Mouse (Mus musculus): ENCODE data around the gene Ptpn3. TPM values are rescaled to one million over a fixed set of nuclear protein-coding genes. Genes with fewer than 3 reads are reported as not detected.
"Not testable (repeated sequence)": the region's sequence is repeated elsewhere in the genome, so short reads cannot be mapped to it uniquely, and the experiment has no call there.

The Ptpn3 gene
- total RNA-seq, 4 experiments from 2014 or later: 37.5 to 55.7 (median 44.6) TPM

- DNase-seq (ENCODE audit: low spot score): no peak
Observed at GRCm38 (mm10) chr4:57299308-57299700, 2.3 kb downstream of the Ptpn3 start.

DNA sequence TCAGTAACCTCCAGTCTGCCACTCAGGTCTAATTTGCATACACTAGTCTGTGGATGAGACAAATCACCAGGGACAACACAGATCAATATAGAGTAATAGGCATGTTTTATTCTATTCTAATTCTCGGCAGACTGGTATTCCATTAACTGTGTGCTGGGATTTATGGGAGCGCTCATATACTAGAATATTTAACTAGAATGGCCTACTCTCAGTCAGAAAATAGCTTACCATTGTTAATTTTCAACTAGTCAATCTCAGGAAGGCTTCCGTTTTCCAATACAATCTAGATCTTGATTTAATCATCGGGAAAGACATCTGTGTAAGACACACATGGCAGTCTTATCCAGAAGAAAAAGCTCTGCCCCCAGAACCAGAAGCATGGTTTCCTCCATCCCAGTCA lies 3.5 kb downstream of the Ptpn3 start:
- DNase-seq (ENCODE audit: low spot score): no peak

GRCm38 (mm10) chr4:57294971-57295656 lies 6.5 kb downstream of the Ptpn3 start:
- DNase-seq (ENCODE audit: low spot score): peak; percentile 80

GRCm38 (mm10) chr4:57292670-57293069 lies 9.0 kb downstream of the Ptpn3 start:
- no peak for DNase-seq (ENCODE audit: low spot score)

DNA sequence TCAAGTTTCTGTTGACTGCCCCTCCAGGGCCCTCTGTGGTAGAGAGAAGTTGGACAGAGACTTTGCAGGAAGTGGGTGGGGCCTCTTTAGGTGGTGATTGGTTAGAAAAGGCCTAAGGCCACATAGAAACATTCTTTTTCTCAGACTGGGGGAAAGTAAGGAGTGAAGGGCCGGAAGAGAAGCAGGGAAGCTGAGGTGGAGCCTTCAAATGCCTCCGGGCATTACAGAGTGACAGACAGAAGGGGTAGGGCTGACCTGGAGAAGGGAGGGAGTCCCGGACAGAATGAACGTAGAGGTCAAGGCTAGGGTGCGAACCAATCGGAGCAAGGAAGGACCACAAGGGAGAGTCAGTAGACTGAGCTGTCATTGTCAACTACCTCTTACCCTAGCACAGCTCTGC lies 11.6 kb downstream of the Ptpn3 start:
- DNase-seq (ENCODE audit: low spot score): no peak

DNA sequence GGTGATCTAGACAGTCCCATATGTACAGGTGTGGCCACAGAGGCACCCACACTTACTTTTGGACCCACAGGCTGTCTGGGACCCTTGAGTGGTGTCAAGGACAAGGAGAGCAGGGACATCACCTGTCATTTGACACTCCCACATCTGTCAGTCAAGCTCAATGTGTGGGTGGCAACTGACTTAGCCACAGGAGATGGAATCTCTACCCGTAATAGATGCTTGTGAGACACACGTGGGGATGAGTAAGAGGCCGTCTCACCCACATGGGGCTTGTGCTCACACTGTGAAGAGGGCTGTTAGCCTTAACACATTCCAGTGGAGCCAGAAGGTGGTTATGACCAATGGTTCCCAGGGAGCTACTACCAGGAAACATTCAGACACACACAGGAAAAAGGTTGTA lies 13.8 kb downstream of the Ptpn3 start:
- no peak for DNase-seq (ENCODE audit: low spot score)

DNA sequence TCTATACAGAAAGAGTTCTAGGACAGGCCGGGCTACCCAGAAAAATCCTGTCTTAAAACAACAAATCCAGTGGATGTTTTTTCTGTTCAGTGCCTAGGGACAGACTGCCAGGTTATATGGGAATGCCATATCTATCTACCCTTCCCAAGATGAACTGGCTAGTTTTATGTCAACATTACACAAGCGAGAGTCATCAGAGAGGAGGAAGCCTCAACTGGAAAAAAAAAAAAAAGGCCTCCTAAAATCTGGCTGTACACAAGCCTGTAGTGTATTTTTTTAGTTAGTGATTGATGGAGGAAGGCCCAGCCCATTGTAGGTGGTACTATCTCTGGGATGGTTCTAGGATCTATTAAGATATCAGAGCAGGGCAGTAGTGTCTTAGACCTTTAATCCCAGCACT lies 16.4 kb downstream of the Ptpn3 start:
- DNase-seq (ENCODE audit: low spot score): no peak

- DNase-seq (ENCODE audit: low spot score): no peak
Observed at GRCm38 (mm10) chr4:57283189-57283588, 18.4 kb downstream of the Ptpn3 start.

GRCm38 (mm10) chr4:57282630-57283029 lies 19.0 kb downstream of the Ptpn3 start:
- no peak for DNase-seq (ENCODE audit: low spot score)

- no peak for DNase-seq (ENCODE audit: low spot score)
Observed at GRCm38 (mm10) chr4:57282179-57282578, 19.5 kb downstream of the Ptpn3 start.

DNA sequence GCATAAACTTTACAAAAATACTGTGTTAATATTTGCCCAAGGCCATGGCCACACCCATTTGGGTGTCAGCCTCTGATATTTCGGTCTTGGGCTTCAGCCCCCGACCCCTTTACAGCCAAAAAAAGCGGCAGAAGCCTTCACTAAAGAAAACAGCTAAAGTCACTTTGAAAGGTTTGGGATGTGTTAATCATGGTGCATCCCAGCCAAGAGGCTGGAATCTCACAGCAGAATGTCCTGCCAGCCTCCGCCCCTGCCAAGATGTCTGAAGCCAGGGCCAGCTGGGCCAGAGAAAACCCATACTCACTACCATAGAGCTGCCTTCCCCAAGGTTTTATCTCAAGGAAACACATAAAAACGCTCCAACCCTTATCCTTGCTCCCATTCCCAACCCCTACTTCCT lies 20.7 kb downstream of the Ptpn3 start:
- peak; percentile 71 for DNase-seq (ENCODE audit: low spot score)

- DNase-seq (ENCODE audit: low spot score): peak; percentile 35
Observed at GRCm38 (mm10) chr4:57279229-57279628, 22.4 kb downstream of the Ptpn3 start.

DNA sequence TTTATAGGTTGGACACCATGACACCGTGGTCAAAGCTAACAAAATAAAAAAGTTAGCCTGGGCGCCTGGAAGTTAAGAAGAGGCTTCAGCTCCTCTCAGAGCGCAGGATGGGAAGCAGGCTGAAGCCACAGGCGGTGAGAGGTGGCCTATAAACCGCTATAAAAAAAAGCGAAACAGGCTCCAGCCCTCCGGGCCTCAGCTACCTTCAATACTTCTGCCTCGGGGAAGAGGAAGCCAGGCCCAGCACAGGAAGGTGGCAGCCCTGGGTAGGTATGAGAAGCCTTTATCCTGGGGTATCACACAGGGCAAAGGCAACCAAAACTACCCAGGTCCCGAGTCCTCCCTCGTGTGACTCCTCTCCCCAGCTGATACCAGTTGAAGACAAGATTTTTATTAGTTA lies 22.8 kb downstream of the Ptpn3 start:
- no peak for DNase-seq (ENCODE audit: low spot score)

DNA sequence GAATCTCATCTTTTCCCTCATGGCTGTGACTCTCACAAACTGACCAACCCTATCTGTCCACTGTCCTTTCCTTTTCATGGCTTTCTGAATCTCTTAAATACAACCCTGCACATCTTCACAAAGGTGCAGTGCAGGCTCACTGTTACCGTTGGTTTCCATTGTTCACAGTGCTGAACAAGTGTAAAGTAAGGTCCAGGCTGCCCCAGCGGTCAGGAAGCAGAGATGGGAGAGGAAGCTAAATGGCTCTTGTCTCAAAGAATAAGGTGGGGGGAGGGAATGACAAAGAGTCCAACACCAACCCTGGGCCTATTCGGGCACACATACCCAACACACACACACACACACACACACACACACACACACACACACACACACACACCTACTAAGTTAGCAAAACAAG lies 24.0 kb downstream of the Ptpn3 start:
- no peak for DNase-seq (ENCODE audit: low spot score)

DNA sequence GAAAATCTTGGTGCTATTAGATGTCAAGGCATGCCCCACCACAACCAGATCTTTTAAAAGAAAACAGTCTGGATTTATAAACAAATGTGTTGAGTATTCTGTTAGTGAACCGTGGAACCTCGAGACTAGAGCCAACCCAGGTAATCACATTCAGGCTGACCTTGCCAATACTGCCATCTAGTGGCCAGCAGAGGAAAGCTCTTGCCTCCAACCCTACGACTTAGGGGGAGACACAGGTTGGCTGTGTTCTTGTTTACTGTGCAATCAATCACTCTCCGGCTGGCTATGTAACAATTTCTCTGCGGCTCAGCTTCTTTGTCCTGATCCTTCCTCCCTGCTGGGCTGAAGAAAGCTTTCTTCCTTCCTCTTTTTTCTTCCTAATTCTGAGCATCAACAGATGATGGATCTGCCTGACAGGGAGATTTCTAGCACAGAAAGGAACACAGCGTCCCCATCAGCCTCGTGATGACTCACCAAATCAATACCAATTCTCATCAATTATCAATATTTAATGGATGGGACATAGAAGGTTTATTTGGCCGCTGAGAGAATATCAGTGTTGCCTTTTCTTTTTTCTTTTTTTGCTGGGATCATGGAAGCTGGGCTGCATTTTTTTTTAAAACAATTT lies 26.4 kb downstream of the Ptpn3 start:
- peak; percentile 65 for DNase-seq (ENCODE audit: low spot score)

GRCm38 (mm10) chr4:57273532-57274502 lies 27.8 kb downstream of the Ptpn3 start:
- no peak for DNase-seq (ENCODE audit: low spot score)

- no peak for DNase-seq (ENCODE audit: low spot score)
Observed at GRCm38 (mm10) chr4:57270991-57271390, 30.6 kb downstream of the Ptpn3 start.

- DNase-seq (ENCODE audit: low spot score): not testable (repeated sequence)
Observed at GRCm38 (mm10) chr4:57270489-57270888, 31.1 kb downstream of the Ptpn3 start.

DNA sequence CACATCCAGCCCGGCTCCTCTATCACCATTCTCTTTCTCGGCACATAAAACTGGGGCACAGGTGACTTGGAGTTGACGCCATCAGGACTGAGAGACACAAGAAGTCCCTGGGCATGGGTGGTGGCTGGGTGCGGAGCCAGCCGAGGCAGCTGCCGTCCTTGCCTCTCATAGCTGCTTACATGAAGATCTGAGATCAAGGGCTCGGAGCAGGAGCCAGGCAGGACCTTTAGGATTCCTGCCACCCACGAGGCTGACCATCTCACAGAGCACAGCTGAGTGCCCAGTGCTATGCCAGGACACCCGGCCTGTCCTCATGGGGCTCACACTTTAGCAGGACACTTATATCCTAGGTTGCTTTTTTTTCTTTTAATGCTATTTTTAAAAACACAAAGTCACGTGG lies 32.3 kb downstream of the Ptpn3 start:
- DNase-seq (ENCODE audit: low spot score): no peak

DNA sequence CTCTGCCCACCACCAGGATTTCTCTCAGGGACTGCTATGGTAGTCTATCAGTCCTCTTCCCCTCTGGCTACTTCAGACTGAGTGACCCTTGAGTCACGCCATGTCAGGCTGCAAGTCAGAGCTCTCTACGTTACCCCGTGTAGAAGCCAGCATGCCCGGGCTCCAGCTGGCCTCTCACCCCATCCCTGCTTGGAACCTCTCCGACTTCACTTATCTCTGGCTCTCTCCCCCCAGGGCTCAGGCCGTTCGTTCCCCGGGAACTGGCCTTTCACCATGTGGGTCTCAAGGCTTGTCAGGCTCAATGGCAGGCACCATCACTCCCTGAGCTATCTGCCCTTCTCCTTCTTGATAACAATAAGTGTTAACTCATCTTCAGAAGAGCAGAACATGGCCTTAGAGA lies 33.3 kb downstream of the Ptpn3 start:
- no peak for DNase-seq (ENCODE audit: low spot score)

GRCm38 (mm10) chr4:57266389-57266788 lies 35.2 kb downstream of the Ptpn3 start:
- DNase-seq (ENCODE audit: low spot score): no peak

- no peak for DNase-seq (ENCODE audit: low spot score)
Observed at GRCm38 (mm10) chr4:57263695-57264094, 37.9 kb downstream of the Ptpn3 start.

Data from heart, adult 8-10 months (tissue).